Mouse (Mus musculus) left cerebral cortex, adult 8-10 months (tissue): Measurements from ENCODE around the gene Lrrc47. TPM values are rescaled to one million over a fixed set of nuclear protein-coding genes. Genes with fewer than 3 reads are reported as not detected.

Experiments used
- DNase-seq, 2 experiments: peaks; one replicate each; pipeline ENCODE4 v3.0.0; 2022; ENCODE audit warnings: low spot score in 2 of 2
- total RNA-seq, 4 experiments: library from RNA; stranded (reverse); gene quantifications; 2 replicates each; pipeline ENCODE4 v1.2.4; 2022

The Lrrc47 gene
- total RNA-seq, 4 experiments from 2014 or later: 55.0 to 72.7 (median 62.6) TPM

- DNase-seq: no peak
Observed at GRCm38 (mm10) chr4:154022844-154023243, 11.3 kb downstream of the Lrrc47 start.

GRCm38 (mm10) chr4:154023754-154024601 is 12.4 kb downstream of the Lrrc47 start:
- DNase-seq: peak in 1 of 2 experiments; percentile 71

- DNase-seq: peak in 1 of 2 experiments; percentile 49
Observed at GRCm38 (mm10) chr4:154024729-154025521, 13.4 kb downstream of the Lrrc47 start.

GRCm38 (mm10) chr4:154025641-154026440 is 14.3 kb downstream of the Lrrc47 start, which contains the start of gene Smim1:
TSS of gene Smim1 (minus strand) at chr4:154026230.
- peak in 1 of 2 experiments; percentile 65 for DNase-seq

GRCm38 (mm10) chr4:154026441-154026761 is 14.9 kb downstream of the Lrrc47 start:
- no peak for DNase-seq

- no peak for DNase-seq
Observed at GRCm38 (mm10) chr4:154028066-154028465, 16.5 kb downstream of the Lrrc47 start.

- no peak for DNase-seq
Observed at GRCm38 (mm10) chr4:154028646-154029045, 17.1 kb downstream of the Lrrc47 start.

GRCm38 (mm10) chr4:154037123-154037522 is 25.6 kb downstream of the Lrrc47 start:
- DNase-seq: no peak

GRCm38 (mm10) chr4:154042577-154042976 is 31.0 kb downstream of the Lrrc47 start, which contains the start of gene Ccdc27:
TSS of gene Ccdc27 (minus strand) at chr4:154042677.
- DNase-seq: no peak

- DNase-seq: no peak
Observed at GRCm38 (mm10) chr4:154045837-154046236, 34.3 kb downstream of the Lrrc47 start.

- DNase-seq: peak in 1 of 2 experiments; percentile 33
Observed at GRCm38 (mm10) chr4:154051401-154051800, 39.9 kb downstream of the Lrrc47 start.

- no peak for DNase-seq
Observed at GRCm38 (mm10) chr4:154053065-154053464, 41.5 kb downstream of the Lrrc47 start.

- DNase-seq: no peak
Observed at GRCm38 (mm10) chr4:154055482-154055881, 44.0 kb downstream of the Lrrc47 start.

GRCm38 (mm10) chr4:154056046-154056445 is 44.5 kb downstream of the Lrrc47 start:
- DNase-seq: no peak

- DNase-seq: no peak
Observed at GRCm38 (mm10) chr4:154056661-154057060, 45.1 kb downstream of the Lrrc47 start.

- no peak for DNase-seq
Observed at GRCm38 (mm10) chr4:154057696-154058095, 46.2 kb downstream of the Lrrc47 start.

- DNase-seq: peak in 1 of 2 experiments; percentile 50
Observed at GRCm38 (mm10) chr4:154064827-154065773, 53.6 kb downstream of the Lrrc47 start.

- no peak for DNase-seq
Observed at GRCm38 (mm10) chr4:154070896-154071295, 59.4 kb downstream of the Lrrc47 start.
